ENCODE assay signal across 19 mouse cellular contexts in the genomic region with DNA sequence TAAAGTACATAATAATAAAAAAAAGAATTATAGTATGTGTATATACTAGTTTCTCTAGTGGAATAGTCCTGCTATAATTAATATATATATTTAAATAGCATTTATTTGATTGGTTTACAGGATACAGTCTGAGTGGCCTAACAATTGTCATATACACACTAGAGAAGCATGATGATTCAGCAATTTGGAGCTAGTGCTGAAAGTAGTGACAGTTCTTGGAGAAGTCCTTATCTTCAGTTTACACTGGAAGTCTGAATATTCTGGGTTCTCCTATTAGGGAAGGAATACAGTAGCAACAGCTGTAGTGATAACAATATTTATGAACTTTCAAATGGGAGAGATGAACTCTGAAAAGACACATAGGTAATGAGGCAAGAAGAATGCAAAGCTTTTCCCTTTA.
DNase-seq lines count a peak whose midpoint lies in the region; TF ChIP-seq lines count a peak whose summit lies in the region.
"Had no signal": no experiment of that assay in that cellular context is flagged by ENCODE, and none has a peak within 500 bp of the region (broad histone marks: within the 10 kb centered on the region; RNA-seq: fewer than 3 reads in every experiment).

No protein-coding gene starts in this region.

- H3K9me3 ChIP-seq in MEL (replicated peaks; ENCODE audit: insufficient read depth, low read length), result no peaks in the 10 kb centered on the region
- no peaks in the 10 kb centered on the region for H3K9me3 ChIP-seq in embryonic facial prominence, embryonic 10.5 days
- H3K9me3 ChIP-seq: G1E had no signal

- H3K79me2 ChIP-seq in MEL (ENCODE audit: control insufficient read depth, insufficient read depth, low read length, poor library complexity), result no peaks in the 10 kb centered on the region

- H3K27ac ChIP-seq in MEL (ENCODE audit: control insufficient read depth, low read depth, low read length), result no peak overlapping the region
- H3K27ac ChIP-seq in embryonic facial prominence, embryonic 10.5 days (replicated peaks), result no peak overlapping the region

- no peak overlapping the region for H3K4me3 ChIP-seq in MEL (ENCODE audit: control insufficient read depth in 1 of 2, insufficient read depth in 1 of 2, low read depth in 2 of 2, low read length in 2 of 2)
- H3K4me3 ChIP-seq in embryonic facial prominence, embryonic 10.5 days, result no peak overlapping the region

- no peak for TF ChIP-seq RAD21 in MEL (IDR thresholded peaks at IDR 0.05; ENCODE audit: low read depth, low read length)

- TF ChIP-seq POLR2A in MEL (IDR thresholded peaks at IDR 0.05; ENCODE audit: control insufficient read depth in 1 of 2, insufficient read depth in 1 of 2, low read depth in 1 of 2, low read length in 2 of 2, poor library complexity in 1 of 2), result no peak

- H3K36me3 ChIP-seq in MEL (ENCODE audit: control insufficient read depth in 1 of 2, insufficient read depth in 2 of 2, low read length in 2 of 2), result peaks cover 0 to 10% of the 10 kb centered on the region in 2 experiments; a peak in 2 of 4 replicates
- H3K36me3 ChIP-seq in embryonic facial prominence, embryonic 10.5 days (replicated peaks), result no peaks in the 10 kb centered on the region
- H3K36me3 ChIP-seq: G1E had no signal

- H3K4me1 ChIP-seq in MEL (ENCODE audit: control insufficient read depth in 1 of 2, insufficient read depth in 2 of 2, low read length in 2 of 2), result peaks cover 2 to 5% of the 10 kb centered on the region in 2 experiments; a peak in 1 of 4 replicates
- no peaks in the 10 kb centered on the region for H3K4me1 ChIP-seq in embryonic facial prominence, embryonic 10.5 days

- H3K27me3 ChIP-seq in MEL (ENCODE audit: control insufficient read depth in 1 of 2, insufficient read depth in 2 of 2, low read length in 2 of 2), result no peaks in the 10 kb centered on the region
- no peaks in the 10 kb centered on the region for H3K27me3 ChIP-seq in embryonic facial prominence, embryonic 10.5 days (replicated peaks; ENCODE audit: low read depth, poor library complexity, severe bottlenecking)
- H3K27me3 ChIP-seq: CH12.LX, Patski had no signal

- TF ChIP-seq EP300 in MEL (IDR thresholded peaks at IDR 0.05; ENCODE audit: low read depth in 1 of 2, low read length in 2 of 2), result peak; percentile 30 to 64; a peak in 2 of 4 replicates

- H3K9ac ChIP-seq in MEL (ENCODE audit: control insufficient read depth, low read depth, low read length, poor library complexity, severe bottlenecking), result no peak overlapping the region

- DNase-seq in MEL (ENCODE audit: low read depth, low spot score), result peak; percentile 63
- DNase-seq in MEL-GATA-1-ER (ENCODE audit: extremely low read depth, low read depth), result peak; percentile 41
- no peak for DNase-seq in embryonic facial prominence, embryonic 10.5 days (ENCODE audit: low spot score)
- DNase-seq in layer of hippocampus, postnatal 10 days (ENCODE audit: low spot score in 2 of 2), result no peak
- DNase-seq: adrenal gland, adult 2 months; adrenal gland, adult 8-10 months; adrenal gland, postnatal 10 days; adrenal gland, postnatal 14 days; adrenal gland, postnatal 25 days; adrenal gland, postnatal 36 days; B cell, adult 2 months; cerebellum, adult 11 months; cerebellum, adult 11-12 months; cerebellum, adult 18-20 months; cerebellum, adult 2 months; cerebellum, adult 8-10 months had no signal

- no peak for TF ChIP-seq CTCF in MEL (IDR thresholded peaks at IDR 0.05 in 2 of 3, conservative IDR thresholded peaks at IDR 0.05 in 1 of 3; ENCODE audit: control insufficient read depth in 1 of 3, insufficient read depth in 1 of 3, low read depth in 2 of 3, low read length in 3 of 3, poor library complexity in 1 of 3, severe bottlenecking in 1 of 3)

TF ChIP-seq in MEL, 35 proteins besides CTCF, POLR2A, EP300 and RAD21:
- TF ChIP-seq GABPA (IDR thresholded peaks at IDR 0.05; ENCODE audit: low read depth, low read length) (peak; percentile 47; the same call in 1 of the 2 replicates), ETS1 (IDR thresholded peaks at IDR 0.05; ENCODE audit: low read depth, low read length) (peak; percentile 73), MEF2A (IDR thresholded peaks at IDR 0.05; ENCODE audit: extremely low read depth, insufficient replicate concordance, low read depth, low read length, poor library complexity, severe bottlenecking) (no peak), TAL1 (IDR thresholded peaks at IDR 0.05; ENCODE audit: low read length) (no peak), GATA1 (IDR thresholded peaks at IDR 0.05; ENCODE audit: low read depth, low read length) (peak; percentile 58), MAFK (IDR thresholded peaks at IDR 0.05; ENCODE audit: borderline replicate concordance, low read depth, low read length) (peak; percentile 78; the same call in 1 of the 2 replicates), NELFE (IDR thresholded peaks at IDR 0.05; ENCODE audit: low read depth, low read length) (no peak)

Comparison
In these comparisons a context has a peak if more than half of its experiments do, and no peak if none do; other contexts are left out.
1. DNase-seq: peak in MEL (single experiment) and MEL-GATA-1-ER (single experiment); none in embryonic facial prominence, embryonic 10.5 days (single experiment) and layer of hippocampus, postnatal 10 days (0 of 2).